Mouse (Mus musculus) CH12.LX (cell line): Measurements from ENCODE around the gene Dhx30.

ENCODE experiments used
- CTCF ChIP-seq, 2 experiments: IDR thresholded peaks in 1 of 2; conservative IDR thresholded peaks in 1 of 2; 2 replicates each; pipeline ENCODE4 v1.5.1; 2011 to 2012; ENCODE audit warnings: low read depth in 2 of 2, low read length in 2 of 2, improper control_type of control experiment in 1 of 2, inconsistent platforms in 1 of 2, mild to moderate bottlenecking in 1 of 2, moderate library complexity in 1 of 2
- EP300 ChIP-seq: IDR thresholded peaks from 2 replicates; pipeline ENCODE4 v1.6.1; 2011; ENCODE audit warnings: low read length, improper control_type of control experiment
- HCFC1 ChIP-seq: IDR thresholded peaks from 2 replicates; pipeline ENCODE4 v1.6.1; 2012; ENCODE audit warnings: low read depth, mild to moderate bottlenecking, inconsistent platforms, low read length, improper control_type of control experiment
- JUND ChIP-seq: conservative IDR thresholded peaks from 2 replicates; pipeline ENCODE4 v1.6.1; 2011; ENCODE audit warnings: low read depth, low read length, improper control_type of control experiment
- MAFK ChIP-seq: IDR thresholded peaks from 2 replicates; pipeline ENCODE4 v1.6.1; 2011; ENCODE audit warnings: low read length, improper control_type of control experiment; ENCODE audit not compliant: insufficient replicate concordance
- MXI1 ChIP-seq: IDR thresholded peaks from 2 replicates; pipeline ENCODE4 v1.6.1; 2011; ENCODE audit warnings: mild to moderate bottlenecking, low read depth, low read length, improper control_type of control experiment
- NRF1 ChIP-seq: IDR thresholded peaks from 2 replicates; pipeline ENCODE4 v1.6.1; 2014; ENCODE audit warnings: low read depth, mild to moderate bottlenecking, inconsistent platforms, low read length, improper control_type of control experiment, moderate library complexity
- ZC3H11A ChIP-seq: IDR thresholded peaks from 2 replicates; pipeline ENCODE4 v1.6.1; 2012; ENCODE audit warnings: low read depth, mild to moderate bottlenecking, inconsistent platforms, low read length, improper control_type of control experiment

GRCm38 (mm10) chr9:110071843-110072242, 45.8 kb downstream of the Dhx30 start:
- TF ChIP-seq CTCF (conservative IDR thresholded peaks at IDR 0.05 in 1 of 2, IDR thresholded peaks at IDR 0.05 in 1 of 2; ENCODE audit: low read depth in 2 of 2, low read length in 2 of 2) (peak; percentile 52 to 86), EP300 (no peak), MAFK (no peak), MXI1 (no peak), JUND (no peak), NRF1 (no peak), HCFC1 (no peak), ZC3H11A (no peak; the same call in 1 of the 2 replicates)
